Mouse (Mus musculus) skeletal muscle tissue, adult 2 months (tissue): ENCODE data around the gene Fap.

Experiments
- DNase-seq: peaks from one replicate; pipeline ENCODE4 v3.0.0-alpha.2; 2012; ENCODE audit warnings: low read depth, low spot score

The Fap gene

GRCm38 (mm10) chr2:62531065-62531464 lies 42.8 kb downstream of the Fap start:
- DNase-seq = no peak

GRCm38 (mm10) chr2:62526399-62526798 lies 47.5 kb downstream of the Fap start:
- DNase-seq = no peak

GRCm38 (mm10) chr2:62517790-62518189 lies 56.1 kb downstream of the Fap start:
- no peak for DNase-seq

GRCm38 (mm10) chr2:62514477-62514876 lies 59.4 kb downstream of the Fap start:
- no peak for DNase-seq

- DNase-seq = no peak
These were observed 60.4 kb downstream of the Fap start for GRCm38 (mm10) chr2:62513477-62513876.

- no peak for DNase-seq
These were observed 66.7 kb downstream of the Fap start for GRCm38 (mm10) chr2:62507130-62507529.

- DNase-seq = no peak
These were observed 67.4 kb downstream of the Fap start for GRCm38 (mm10) chr2:62506441-62506840.

- DNase-seq = no peak
These were observed 69.5 kb downstream of the Fap start for GRCm38 (mm10) chr2:62504269-62504796.

- no peak for DNase-seq
These were observed 70.5 kb downstream of the Fap start for GRCm38 (mm10) chr2:62503326-62503725.

GRCm38 (mm10) chr2:62502516-62502915 lies 71.4 kb downstream of the Fap start:
- no peak for DNase-seq

- DNase-seq = no peak
These were observed 75.1 kb downstream of the Fap start for GRCm38 (mm10) chr2:62498821-62499220.

GRCm38 (mm10) chr2:62498086-62498485 lies 75.8 kb downstream of the Fap start:
- DNase-seq = no peak

GRCm38 (mm10) chr2:62497333-62498002 lies 76.4 kb downstream of the Fap start:
- DNase-seq = no peak

GRCm38 (mm10) chr2:62495407-62495806 lies 78.5 kb downstream of the Fap start:
- no peak for DNase-seq

GRCm38 (mm10) chr2:62489832-62490231 lies 84.0 kb downstream of the Fap start:
- no peak for DNase-seq

GRCm38 (mm10) chr2:62484906-62485305 lies 89.0 kb downstream of the Fap start:
- no peak for DNase-seq

- no peak for DNase-seq
These were observed 90.3 kb downstream of the Fap start, which contains the start of gene Gcg for GRCm38 (mm10) chr2:62483550-62483949. TSS of gene Gcg (minus strand) at chr2:62483650.

GRCm38 (mm10) chr2:62480285-62481198 lies 93.3 kb downstream of the Fap start:
- no peak for DNase-seq

- DNase-seq = peak; percentile 20
These were observed 104.3 kb downstream of the Fap start for GRCm38 (mm10) chr2:62469551-62469950.

- DNase-seq = no peak
These were observed 110.6 kb downstream of the Fap start for GRCm38 (mm10) chr2:62463287-62463686.

- DNase-seq = no peak
These were observed 111.7 kb downstream of the Fap start for GRCm38 (mm10) chr2:62462174-62462573.

GRCm38 (mm10) chr2:62460815-62461450 lies 112.9 kb downstream of the Fap start:
- DNase-seq = no peak
